Mouse (Mus musculus) erythroblast, embryonic 14.5 days (primary cell): Measurements from ENCODE around the gene Ntrk3.

Experiments
- GATA1 ChIP-seq: IDR thresholded peaks from 2 replicates; pipeline ENCODE4 v1.6.1; 2012; ENCODE audit warnings: low read length, inconsistent platforms, mixed read lengths
- TAL1 ChIP-seq: IDR thresholded peaks from 3 replicates; pipeline ENCODE4 v1.6.1; 2012; ENCODE audit warnings: low read length, inconsistent platforms, mixed read lengths

- TF ChIP-seq TAL1 (no peak), GATA1 (no peak)
These were observed 136.0 kb downstream of the Ntrk3 start for GRCm38 (mm10) chr7:78601851-78602250.
